7 mouse cellular contexts compared by ENCODE assay signal in the genomic region with DNA sequence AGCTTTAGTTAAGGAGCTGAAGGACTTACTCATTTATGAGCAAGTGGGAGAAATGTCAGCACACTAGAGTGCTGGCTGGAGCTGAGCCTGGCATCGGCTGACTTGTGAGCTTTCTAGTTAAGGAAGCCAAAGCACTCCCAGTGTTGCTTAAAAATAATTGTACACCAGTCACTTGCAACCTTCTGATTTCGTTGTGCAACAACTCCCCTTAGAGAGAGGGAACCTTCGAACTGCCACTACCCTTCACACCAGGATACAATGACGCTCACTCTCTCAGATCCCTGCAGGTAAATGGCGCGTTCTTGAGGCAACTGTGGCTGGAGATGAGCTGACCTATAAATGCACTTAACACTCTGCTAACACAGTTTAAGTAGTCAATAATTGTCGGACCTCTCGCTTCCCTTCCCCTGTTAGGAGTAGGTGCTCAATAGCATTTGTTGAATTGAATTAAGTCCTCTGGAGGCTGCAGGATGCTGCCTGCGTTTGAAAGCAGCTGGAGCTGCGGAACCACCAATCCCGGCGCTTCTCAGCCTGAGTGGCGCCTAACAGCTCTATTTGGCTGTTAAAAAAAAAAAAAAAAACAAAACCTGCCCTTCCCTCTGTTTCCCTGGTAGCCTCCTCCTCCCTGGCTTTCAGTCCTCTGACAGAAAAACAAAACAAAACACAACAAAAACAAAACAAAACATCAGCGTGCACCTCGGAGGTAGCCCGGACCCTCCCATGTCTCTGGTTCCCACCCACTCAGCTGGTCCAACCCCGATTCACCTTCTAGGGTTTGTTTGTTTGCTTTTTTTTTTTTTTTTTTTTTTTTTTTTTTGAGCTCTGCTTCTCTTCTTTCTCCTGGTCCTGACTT. TPM values are rescaled to one million over a fixed set of nuclear protein-coding genes. Genes with fewer than 3 reads are reported as not detected.
DNase-seq lines count a peak whose midpoint lies in the region; ATAC-seq and TF ChIP-seq lines count a peak whose summit lies in the region.

No protein-coding gene starts in this region.

- intact Hi-C loops in heart, postnatal 25 days (cut with DNase I) = loop anchor here (5.0 kb wide), 1 partner anchor 38 kb away; no protein-coding TSS in a partner anchor
- intact Hi-C loops in left cerebral cortex, postnatal 25 days (cut with DNase I) = loop anchor here (1.0 to 2.0 kb wide), 2 partner anchors 28 to 118 kb away; no protein-coding TSS in a partner anchor

- peak; percentile 29 for DNase-seq in thymus, postnatal 0 days (ENCODE audit: low spot score)
- no peak for DNase-seq in thymus, postnatal 36 days
- DNase-seq in heart, postnatal 25 days (ENCODE audit: low spot score) = peak; percentile 29
- DNase-seq in left cerebral cortex, postnatal 25 days (ENCODE audit: low spot score in 2 of 2) = peak; percentile 52 to 81
- no peak for DNase-seq in spleen, adult 12 weeks (ENCODE audit: low spot score)

- H3K4me1 ChIP-seq in embryonic fibroblast, embryonic 13.5 days (ENCODE audit: control insufficient read depth, insufficient read depth, low read length) = peaks cover 6% of the 10 kb centered on the region
- peaks cover 26% of the 10 kb centered on the region for H3K4me1 ChIP-seq in midbrain, embryonic 12.5 days

- H3K9me3 ChIP-seq in midbrain, embryonic 12.5 days = no peaks in the 10 kb centered on the region

- H3K4me3 ChIP-seq in embryonic fibroblast, embryonic 13.5 days (ENCODE audit: insufficient read depth, low read length) = no peak overlapping the region
- peak overlapping the region; percentile 18 for H3K4me3 ChIP-seq in midbrain, embryonic 12.5 days

- TF ChIP-seq POLR2A in embryonic fibroblast, embryonic 13.5 days (IDR thresholded peaks at IDR 0.05; ENCODE audit: low read depth, low read length) = no peak

- WGBS in midbrain, embryonic 12.5 days = 4% methylated on average over 17 of the region's 17 CpGs

- peak overlapping the region; percentile 50; the same call in 1 of the 2 replicates for H3K9ac ChIP-seq in midbrain, embryonic 12.5 days (replicated peaks)

- no peaks in the 10 kb centered on the region for H3K36me3 ChIP-seq in midbrain, embryonic 12.5 days

- H3K4me2 ChIP-seq in midbrain, embryonic 12.5 days (replicated peaks) = peak overlapping the region; percentile 43

- no peak for TF ChIP-seq CTCF in embryonic fibroblast, embryonic 13.5 days (IDR thresholded peaks at IDR 0.05; ENCODE audit: borderline replicate concordance, insufficient read depth, low read length)

- peaks cover 43% of the 10 kb centered on the region for H3K27me3 ChIP-seq in midbrain, embryonic 12.5 days

- ATAC-seq in midbrain, embryonic 12.5 days (ENCODE audit: low FRiP score, low read depth) = 0 out of 2 replicates have a peak, but pooled peaks have one; percentile 17

- 0 out of 2 replicates have a peak overlapping the region, but pooled peaks have one; percentile 9 for H3K27ac ChIP-seq in embryonic fibroblast, embryonic 13.5 days (ENCODE audit: insufficient read depth, low read length)
- peak overlapping the region; percentile 10; the same call in 1 of the 2 replicates for H3K27ac ChIP-seq in midbrain, embryonic 12.5 days (replicated peaks)

RNA-seq across cellular contexts. Expression of a gene that starts 53.2 kb away (rescaled TPM):
- polyA plus RNA-seq in thymus, postnatal 0 days (2015; fragmentation: Nextera tagmentation; extraction: Ambion mirVana) = 0.12 and 0.42 TPM in 2 replicates
- polyA plus RNA-seq in embryonic fibroblast, embryonic 13.5 days (2011; ENCODE audit: insufficient read length, low read depth, missing spikeins) = 4.3 and 7.0 TPM in 2 replicates
- under 1 TPM; 0.36 to 0.42 TPM for total RNA-seq in heart, postnatal 25 days (2021)
- 1 to 10 TPM in 1 of 2 experiments, under 1 TPM in 1; 0.94 to 2.8 TPM for total RNA-seq in left cerebral cortex, postnatal 25 days (2021)
- 3.0 and 4.2 TPM in 2 replicates for polyA plus RNA-seq in midbrain, embryonic 12.5 days (2016; fragmentation: Nextera tagmentation; extraction: Ambion mirVana)

RNA-seq across cellular contexts. Expression of a gene that starts 53.8 kb away (rescaled TPM):
- polyA plus RNA-seq in thymus, postnatal 0 days (2015; fragmentation: Nextera tagmentation; extraction: Ambion mirVana) = 3.1 and 3.5 TPM in 2 replicates
- polyA plus RNA-seq in embryonic fibroblast, embryonic 13.5 days (2011; ENCODE audit: insufficient read length, low read depth, missing spikeins) = 37.2 and 41.3 TPM in 2 replicates
- total RNA-seq in heart, postnatal 25 days (2021) = 10 to 100 TPM; 20.5 to 24.0 TPM
- total RNA-seq in left cerebral cortex, postnatal 25 days (2021) = 100 to 1,000 TPM; 201 to 257 TPM
- polyA plus RNA-seq in midbrain, embryonic 12.5 days (2016; fragmentation: Nextera tagmentation; extraction: Ambion mirVana) = 8.3 and 10.7 TPM in 2 replicates

Comparison
In these comparisons a context has a peak if more than half of its experiments do, and no peak if none do; other contexts are left out.
1. DNase-seq: peak in thymus, postnatal 0 days (single experiment), heart, postnatal 25 days (single experiment) and left cerebral cortex, postnatal 25 days (2 of 2); none in thymus, postnatal 36 days (0 of 2) and spleen, adult 12 weeks (single experiment).